Mouse (Mus musculus) neural tube, embryonic 15.5 days (tissue): ENCODE results near the gene Pqlc2. TPM values are rescaled to one million over a fixed set of nuclear protein-coding genes. Genes with fewer than 3 reads are reported as not detected.

Experiments
- ATAC-seq: fragments of 200-750 bp; cut with Nextera tagmentation; 2 replicates; pipeline ENCODE4 v1.8.0; 2017; ENCODE audit warnings: mild to moderate bottlenecking, moderate TSS enrichment, moderate library complexity; ENCODE audit not compliant: low FRiP score
- H3K27ac ChIP-seq: fragments of 300-500 bp; sonication (generic); replicated peaks from 2 replicates; pipeline ENCODE4 v1.5.1; 2015; ENCODE audit warnings: mild to moderate bottlenecking, inconsistent platforms
- H3K27me3 ChIP-seq: fragments of 300-500 bp; sonication (generic); replicated peaks from 2 replicates; pipeline ENCODE4 v1.6.1; 2015; ENCODE audit warnings: inconsistent platforms
- H3K36me3 ChIP-seq: fragments of 300-500 bp; sonication (generic); 2 replicates; pipeline ENCODE4 v1.6.1; 2015; ENCODE audit warnings: inconsistent platforms
- H3K4me1 ChIP-seq: fragments of 300-500 bp; sonication (generic); 2 replicates; pipeline ENCODE4 v1.6.1; 2015; ENCODE audit warnings: inconsistent platforms
- H3K4me2 ChIP-seq: fragments of 300-500 bp; sonication (generic); 2 replicates; pipeline ENCODE4 v1.6.1; 2015; ENCODE audit warnings: inconsistent platforms, mild to moderate bottlenecking, moderate library complexity
- H3K4me3 ChIP-seq: fragments of 300-500 bp; sonication (generic); replicated peaks from 2 replicates; pipeline ENCODE4 v1.5.1; 2015; ENCODE audit warnings: mild to moderate bottlenecking, inconsistent platforms
- H3K9ac ChIP-seq: fragments of 300-500 bp; sonication (generic); replicated peaks from 2 replicates; pipeline ENCODE4 v1.6.1; 2015; ENCODE audit warnings: mild to moderate bottlenecking, inconsistent platforms
- H3K9me3 ChIP-seq: fragments of 300-500 bp; sonication (generic); replicated peaks from 2 replicates; pipeline ENCODE4 v1.6.1; 2016; ENCODE audit warnings: inconsistent platforms
- WGBS: fragments of 180-500 bp; shearing (Covaris S2); methylation state at CpG from one replicate; pipeline ENCODE4 v1.1.7; 2015; ENCODE audit warnings: mixed read lengths; 5-methylcytosine and 5-hydroxymethylcytosine counted together
- polyA plus RNA-seq: library from polyadenylated mRNA; unstranded; fragments of >200 nt; fragmentation: Nextera tagmentation; extraction: Ambion mirVana; gene quantifications from 2 replicates; pipeline ENCODE4 v1.2.1, GENCODE M21; 2015

Pqlc2 gene
- polyA plus RNA-seq, 1 experiment from 2014 or later: 14.0 TPM

DNA sequence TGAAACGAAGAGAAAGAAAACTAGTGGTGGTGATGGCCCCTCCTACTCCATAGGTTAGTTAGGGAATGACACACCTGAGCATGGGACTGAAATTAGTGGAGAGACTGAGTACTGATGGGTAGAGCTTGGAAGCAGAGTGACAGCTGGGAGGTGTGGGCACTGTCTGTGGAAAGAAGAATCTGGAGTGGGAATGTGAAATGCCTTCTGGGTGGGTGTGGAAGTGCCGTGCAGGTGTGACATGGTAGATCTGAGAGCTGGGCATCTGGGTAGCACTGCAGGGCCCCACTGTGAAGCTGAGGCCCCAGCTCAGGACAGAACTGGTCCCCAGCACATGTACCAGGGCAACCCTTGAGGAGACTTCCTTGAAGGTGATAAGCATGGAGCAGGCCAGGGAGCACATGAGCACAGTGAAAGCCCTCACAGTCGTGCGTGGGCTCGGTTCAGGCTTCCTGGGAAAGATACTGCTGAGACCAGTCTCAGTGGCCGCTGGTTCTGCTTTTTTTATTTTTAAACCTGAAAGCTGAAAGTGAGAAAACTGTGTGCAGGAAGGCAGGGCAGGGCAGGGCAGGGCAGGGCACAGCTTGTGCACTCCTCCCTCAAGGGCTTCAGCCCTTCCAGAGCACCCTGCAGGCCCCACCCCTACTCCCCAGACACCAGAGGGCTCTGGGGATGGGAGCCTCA, 51.7 kb downstream of the Pqlc2 start:
- Histone ChIP-seq H3K4me3 (no peak overlapping the region), H3K9me3 (no peaks in the 10 kb centered on the region), H3K27ac (no peak overlapping the region), H3K27me3 (no peaks in the 10 kb centered on the region), H3K4me1 (no peaks in the 10 kb centered on the region), H3K4me2 (no peak overlapping the region), H3K9ac (no peak overlapping the region), H3K36me3 (peaks cover 46% of the 10 kb centered on the region)
- no peak for ATAC-seq
- whole genome bisulfite sequencing: 87% methylated on average over 6 of the region's 6 CpGs

DNA sequence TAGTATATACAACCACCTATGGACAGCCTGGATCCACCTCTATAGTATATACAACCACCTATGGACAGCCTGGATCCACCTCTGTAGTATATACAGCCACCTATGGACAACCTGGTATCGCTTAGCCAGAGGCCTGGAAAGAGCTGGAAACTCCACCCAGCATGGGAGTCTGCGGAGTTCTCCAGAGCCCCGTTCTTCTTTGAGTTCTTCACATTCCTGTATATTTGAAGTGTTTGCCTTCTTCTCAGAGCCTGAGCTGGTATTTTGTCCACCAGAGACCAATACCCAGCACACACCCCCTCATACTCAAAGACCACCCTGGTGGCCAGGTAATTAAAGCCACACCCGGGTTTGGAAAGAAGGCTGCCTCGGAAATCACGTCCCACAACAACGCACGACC, 53.8 kb downstream of the Pqlc2 start:
- H3K9me3 ChIP-seq: no peaks in the 10 kb centered on the region
- WGBS: 94% methylated on average over 8 of the region's 8 CpGs

DNA sequence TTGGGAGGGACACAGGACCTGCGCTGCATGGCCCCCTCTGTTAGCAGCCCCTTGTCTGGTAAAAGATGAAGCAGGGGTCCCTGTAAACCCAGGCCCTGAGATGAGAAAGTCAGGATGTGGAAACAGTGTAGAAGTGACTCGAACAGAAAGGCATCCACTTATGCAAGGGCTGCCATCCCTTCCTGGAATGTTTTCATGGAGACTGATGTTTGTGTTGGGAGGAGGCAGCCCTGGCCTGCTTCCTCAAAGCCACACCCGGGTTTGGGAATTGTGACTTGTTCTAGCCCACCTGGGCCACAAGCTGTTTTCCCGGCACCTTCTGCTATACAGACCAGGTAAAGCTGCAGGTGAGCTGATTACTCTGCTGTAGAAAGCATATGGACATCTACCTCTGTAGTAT, 54.4 kb downstream of the Pqlc2 start:
- Histone ChIP-seq H3K4me1 (peaks cover 15% of the 10 kb centered on the region), H3K36me3 (peaks cover 28% of the 10 kb centered on the region), H3K9me3 (no peaks in the 10 kb centered on the region), H3K4me2 (no peak overlapping the region), H3K4me3 (no peak overlapping the region), H3K27me3 (no peaks in the 10 kb centered on the region), H3K27ac (no peak overlapping the region), H3K9ac (no peak overlapping the region)
- no peak for ATAC-seq
- 92% methylated on average over 4 of the region's 4 CpGs for WGBS

More for the DNA sequence above, 53.8 kb downstream of the Pqlc2 start:
- Histone ChIP-seq H3K27me3 (no peaks in the 10 kb centered on the region), H3K4me2 (no peak overlapping the region), H3K9ac (no peak overlapping the region), H3K4me1 (peaks cover 11% of the 10 kb centered on the region), H3K36me3 (peaks cover 29% of the 10 kb centered on the region), H3K4me3 (no peak overlapping the region), H3K27ac (no peak overlapping the region)
- ATAC-seq: no peak

DNA sequence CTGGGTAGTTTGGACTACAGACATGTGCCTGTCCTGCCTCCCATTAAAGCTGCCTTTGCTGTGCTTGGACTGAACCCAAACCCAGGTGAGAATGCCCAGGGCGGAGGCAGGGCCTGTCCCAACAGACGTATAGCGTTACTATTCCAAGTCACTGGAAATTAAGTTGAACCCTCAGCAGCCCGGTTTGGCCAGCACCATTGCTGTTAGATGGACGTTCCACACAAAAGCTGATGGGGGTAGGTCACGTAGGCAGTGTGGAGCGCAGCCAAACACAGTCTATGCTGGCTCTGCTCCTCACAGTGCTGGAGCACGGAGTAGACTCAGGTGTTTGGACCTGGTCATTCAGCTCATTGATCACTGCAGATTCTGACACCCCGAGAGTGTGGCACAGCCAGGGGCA, 57.3 kb downstream of the Pqlc2 start:
- Histone ChIP-seq H3K27me3 (no peaks in the 10 kb centered on the region), H3K27ac (no peak overlapping the region), H3K4me3 (no peak overlapping the region), H3K9me3 (no peaks in the 10 kb centered on the region), H3K4me2 (no peak overlapping the region), H3K36me3 (peaks cover 12% of the 10 kb centered on the region), H3K9ac (no peak overlapping the region), H3K4me1 (peaks cover 34% of the 10 kb centered on the region)
- ATAC-seq: no peak
- 82% methylated on average over 9 of the region's 9 CpGs for WGBS

DNA sequence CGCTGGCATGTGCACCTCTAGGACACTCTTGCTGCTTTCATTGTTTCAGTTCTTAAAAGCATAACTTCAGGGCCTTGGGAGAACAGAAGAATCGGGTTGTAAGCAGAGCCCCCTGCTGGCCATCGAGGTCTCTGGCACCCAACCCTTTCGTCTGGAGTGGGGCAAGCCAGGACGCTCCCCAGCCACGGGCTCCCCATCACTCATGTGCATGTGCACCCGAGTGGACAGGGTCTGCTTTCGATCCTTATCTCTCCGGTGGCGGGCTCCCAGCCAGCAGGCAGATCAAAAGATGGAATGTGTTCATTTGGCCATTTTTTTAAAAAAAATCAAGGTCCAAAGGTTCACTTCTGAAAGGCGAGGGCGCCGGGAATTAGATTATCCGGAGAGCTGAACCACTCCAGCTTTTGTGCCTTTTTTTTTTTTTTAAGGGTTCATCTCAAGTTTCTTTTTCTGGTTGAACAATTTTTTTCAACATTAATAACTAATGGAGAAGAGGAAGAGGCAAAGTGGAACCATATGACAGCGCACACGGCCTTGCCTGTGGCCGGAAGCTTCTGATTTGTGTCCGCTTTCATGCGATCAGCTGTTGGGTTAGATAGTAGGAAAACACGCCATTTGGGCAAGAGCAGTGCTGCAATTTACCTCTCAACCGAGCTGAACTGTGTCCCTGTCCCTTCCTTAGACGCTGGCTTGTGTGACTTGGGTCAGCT, 58.3 kb downstream of the Pqlc2 start:
- H3K4me2 ChIP-seq: no peak overlapping the region
- peaks cover 3% of the 10 kb centered on the region for H3K36me3 ChIP-seq
- no peaks in the 10 kb centered on the region for H3K27me3 ChIP-seq
- H3K4me1 ChIP-seq: peaks cover 35% of the 10 kb centered on the region
- H3K9me3 ChIP-seq: no peaks in the 10 kb centered on the region
- no peak overlapping the region for H3K4me3 ChIP-seq
- H3K9ac ChIP-seq: no peak overlapping the region
- WGBS: 60% methylated on average over 22 of the region's 22 CpGs
- no peak for ATAC-seq
- H3K27ac ChIP-seq: peak overlapping the region; percentile 38; the same call in 1 of the 2 replicates

DNA sequence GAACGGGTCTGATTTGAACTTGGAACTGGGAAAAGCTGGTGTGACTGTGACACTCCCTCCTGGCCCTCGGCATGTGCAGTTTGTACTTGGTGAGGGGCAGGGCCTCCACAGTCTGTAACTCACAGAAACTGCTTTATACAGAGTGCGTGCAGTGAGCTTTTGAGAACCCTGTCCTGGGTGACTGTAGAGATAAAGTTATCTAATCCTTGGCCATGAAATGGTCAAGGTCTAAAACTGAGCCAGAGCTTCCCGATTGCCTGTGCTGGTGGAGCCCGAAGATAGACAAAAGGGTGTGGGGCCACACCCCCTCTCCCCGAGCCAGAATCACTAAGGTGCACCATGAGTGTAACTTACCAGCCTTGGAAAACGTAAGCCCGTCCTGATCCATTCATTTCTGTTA, 59.6 kb downstream of the Pqlc2 start:
- Histone ChIP-seq H3K4me3 (no peak overlapping the region), H3K9me3 (no peaks in the 10 kb centered on the region), H3K9ac (no peak overlapping the region), H3K27me3 (no peaks in the 10 kb centered on the region), H3K4me2 (no peak overlapping the region), H3K27ac (no peak overlapping the region), H3K4me1 (peaks cover 49% of the 10 kb centered on the region), H3K36me3 (no peaks in the 10 kb centered on the region)
- WGBS: 79% methylated on average over 8 of the region's 8 CpGs
- no peak for ATAC-seq

DNA sequence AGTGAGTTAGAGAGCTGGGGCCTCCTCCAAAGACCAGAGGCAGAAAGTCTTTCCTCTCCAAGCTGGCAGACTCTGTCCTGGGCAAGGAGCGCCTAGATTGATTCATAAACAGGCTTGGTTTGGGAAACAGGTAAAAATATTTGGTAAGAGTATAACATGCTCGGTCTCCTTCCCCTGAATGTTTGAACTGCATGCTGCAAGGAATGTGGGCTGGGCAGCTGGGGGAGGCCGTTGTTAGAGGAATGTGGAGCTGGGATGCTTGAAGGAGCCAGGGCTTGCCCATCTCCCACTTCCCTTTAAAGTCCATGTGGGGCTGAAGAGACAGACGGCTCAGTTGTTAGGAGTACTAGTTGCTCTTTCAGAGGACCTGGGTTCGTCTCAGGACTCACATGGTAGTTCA, 60.5 kb downstream of the Pqlc2 start:
- whole genome bisulfite sequencing: 60% methylated on average over 5 of the region's 5 CpGs
- peaks cover 54% of the 10 kb centered on the region for H3K4me1 ChIP-seq
- H3K4me2 ChIP-seq: no peak overlapping the region
- no peaks in the 10 kb centered on the region for H3K36me3 ChIP-seq
- H3K4me3 ChIP-seq: no peak overlapping the region
- no peak overlapping the region for H3K9ac ChIP-seq
- no peak overlapping the region for H3K27ac ChIP-seq
- no peak for ATAC-seq
- no peaks in the 10 kb centered on the region for H3K9me3 ChIP-seq
- H3K27me3 ChIP-seq: no peaks in the 10 kb centered on the region

DNA sequence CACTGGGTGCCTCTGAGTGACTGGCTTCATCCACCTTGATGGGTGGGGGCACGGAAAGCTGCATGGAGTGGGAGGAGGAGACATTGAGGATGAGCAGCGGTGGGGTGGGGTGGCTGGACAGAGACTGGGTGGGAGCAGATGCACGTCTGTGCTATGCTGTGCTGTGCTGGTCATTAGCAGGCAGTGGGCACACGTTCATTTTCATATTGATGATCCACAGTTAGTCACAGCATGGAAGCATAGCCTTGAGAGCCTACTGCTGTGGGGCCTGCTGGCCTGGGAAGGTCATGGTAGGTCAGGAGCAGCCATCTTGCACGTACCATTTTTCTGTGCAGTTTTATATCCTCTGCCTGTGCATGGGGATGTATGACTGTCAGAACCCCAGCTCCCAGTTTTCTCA, 61.8 kb downstream of the Pqlc2 start:
- H3K4me1 ChIP-seq: peaks cover 64% of the 10 kb centered on the region
- H3K27ac ChIP-seq: 0 out of 2 replicates have a peak overlapping the region, but pooled peaks have one; percentile 25
- H3K36me3 ChIP-seq: no peaks in the 10 kb centered on the region
- H3K4me2 ChIP-seq: no peak overlapping the region
- ATAC-seq: no peak
- H3K4me3 ChIP-seq: no peak overlapping the region
- H3K9me3 ChIP-seq: no peaks in the 10 kb centered on the region
- 69% methylated on average over 5 of the region's 5 CpGs for WGBS
- H3K27me3 ChIP-seq: no peaks in the 10 kb centered on the region
- H3K9ac ChIP-seq: no peak overlapping the region

DNA sequence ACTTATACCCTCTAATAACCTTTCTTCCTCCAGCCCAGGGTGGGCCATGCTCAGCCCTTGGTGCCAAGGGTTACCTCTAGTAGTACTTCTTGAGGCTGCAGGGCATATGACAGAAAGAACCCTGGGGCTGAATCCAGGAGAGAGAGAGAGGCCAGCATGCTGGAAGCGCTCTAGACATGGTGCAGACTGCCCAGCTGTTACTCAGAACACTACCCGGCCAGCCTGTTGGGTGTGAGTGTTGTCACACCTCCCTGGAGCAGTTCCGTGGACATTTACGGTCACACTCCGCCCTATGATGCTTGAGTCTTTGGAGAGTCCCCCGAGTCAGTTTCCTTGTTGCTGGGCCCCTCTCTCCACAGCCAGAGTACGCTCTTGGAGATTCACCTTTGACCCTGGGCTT, 62.5 kb downstream of the Pqlc2 start:
- Histone ChIP-seq H3K4me1 (peaks cover 61% of the 10 kb centered on the region), H3K9me3 (no peaks in the 10 kb centered on the region), H3K4me2 (no peak overlapping the region)

DNA sequence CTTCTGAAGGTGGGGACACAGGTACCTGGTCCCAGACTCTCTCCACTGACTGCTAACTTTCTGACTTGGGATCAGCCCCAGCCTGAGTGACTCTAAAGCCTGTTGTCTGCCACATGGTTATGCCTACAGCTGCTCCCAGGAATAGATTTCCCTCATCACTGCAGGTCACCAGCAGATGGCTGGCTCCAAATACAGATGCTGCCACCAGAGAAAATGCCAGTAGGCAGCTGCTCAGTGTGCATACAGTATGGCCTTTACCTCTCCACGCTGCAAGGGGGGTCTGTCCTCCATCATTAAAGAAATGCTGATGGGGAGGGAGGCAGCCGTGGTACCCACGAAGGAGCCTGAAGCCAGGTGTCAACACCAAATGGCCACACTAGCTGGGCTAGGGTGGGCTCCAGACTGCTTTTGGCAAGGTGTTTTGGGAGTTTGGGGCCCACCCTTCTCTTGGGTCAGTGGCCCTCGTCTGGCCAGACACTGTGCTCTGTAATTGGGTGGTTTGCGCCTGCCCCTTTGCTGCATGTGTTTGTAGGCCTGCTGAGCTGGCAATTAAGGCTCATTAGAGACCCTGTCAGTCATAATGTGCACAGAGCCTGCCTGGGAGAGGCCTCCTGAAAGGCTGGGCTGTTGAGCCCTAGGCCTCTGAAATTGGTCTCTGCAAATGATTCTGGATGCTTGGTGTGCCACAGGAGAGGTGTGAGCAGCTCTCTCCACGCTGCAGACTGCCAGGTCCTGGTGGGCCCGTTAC, 64.2 kb downstream of the Pqlc2 start:
- H3K4me2 ChIP-seq: no peak overlapping the region
- ATAC-seq: no peak
- H3K9me3 ChIP-seq: no peaks in the 10 kb centered on the region
- H3K27ac ChIP-seq: peak overlapping the region; percentile 65
- no peak overlapping the region for H3K9ac ChIP-seq
- WGBS: 30% methylated on average over 7 of the region's 7 CpGs
- H3K4me1 ChIP-seq: peaks cover 66% of the 10 kb centered on the region
- H3K36me3 ChIP-seq: peaks cover 6% of the 10 kb centered on the region; the same call in 1 of the 2 replicates
- H3K4me3 ChIP-seq: no peak overlapping the region
- no peaks in the 10 kb centered on the region for H3K27me3 ChIP-seq

More for the DNA sequence above, 62.5 kb downstream of the Pqlc2 start:
- 73% methylated on average over 7 of the region's 7 CpGs for WGBS
- Histone ChIP-seq H3K27me3 (no peaks in the 10 kb centered on the region), H3K9ac (no peak overlapping the region), H3K27ac (no peak overlapping the region), H3K36me3 (no peaks in the 10 kb centered on the region), H3K4me3 (no peak overlapping the region)
- ATAC-seq: no peak

DNA sequence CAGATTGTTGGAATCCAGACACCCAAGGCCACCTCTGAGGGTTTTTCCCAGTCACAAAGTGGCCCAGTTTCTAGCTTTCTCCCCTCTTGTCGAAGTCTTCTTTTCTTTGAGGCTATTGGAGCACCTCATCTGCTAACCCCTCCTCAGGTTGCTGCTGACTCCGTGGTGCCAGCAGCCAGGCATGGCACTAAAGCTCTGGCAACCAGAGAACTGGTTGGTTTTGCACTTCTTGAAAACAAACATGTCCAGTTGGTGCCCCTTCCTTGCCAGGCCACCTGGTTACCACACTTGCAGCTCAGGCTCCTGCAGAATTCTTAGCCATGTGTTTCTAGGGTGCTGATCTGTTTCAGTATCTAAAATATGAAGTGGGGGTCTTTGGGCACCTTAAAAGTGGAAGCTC, 65.0 kb downstream of the Pqlc2 start:
- Histone ChIP-seq H3K4me3 (no peak overlapping the region), H3K36me3 (peaks cover 9% of the 10 kb centered on the region; the same call in 1 of the 2 replicates), H3K27ac (no peak overlapping the region), H3K9ac (no peak overlapping the region), H3K4me2 (no peak overlapping the region), H3K27me3 (no peaks in the 10 kb centered on the region), H3K4me1 (peaks cover 64% of the 10 kb centered on the region), H3K9me3 (no peaks in the 10 kb centered on the region)
- WGBS: 89% methylated on average over 2 of the region's 2 CpGs
- ATAC-seq: no peak

DNA sequence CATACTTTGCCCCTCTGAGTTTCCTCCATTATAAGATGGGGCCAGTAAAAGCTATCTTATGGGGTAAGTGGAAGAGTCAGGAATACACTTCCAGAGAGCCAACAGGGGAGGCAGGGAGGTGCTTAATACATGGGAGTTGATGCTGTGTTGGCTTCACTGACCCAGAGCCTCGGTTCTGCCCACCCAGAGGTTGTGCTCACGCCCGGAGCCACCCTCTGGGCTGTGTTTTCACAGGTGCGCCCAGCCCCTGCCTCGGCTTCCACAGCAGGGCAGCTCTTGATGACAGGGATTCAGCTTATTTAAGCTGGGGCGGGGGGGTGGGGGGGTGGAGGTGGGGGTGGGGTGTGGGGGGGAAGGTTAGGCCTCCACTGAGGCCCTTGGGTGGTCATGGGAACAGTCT, 65.7 kb downstream of the Pqlc2 start:
- 87% methylated on average over 6 of the region's 6 CpGs for WGBS
- no peak for ATAC-seq
- Histone ChIP-seq H3K4me1 (peaks cover 68% of the 10 kb centered on the region), H3K4me3 (no peak overlapping the region), H3K36me3 (peaks cover 17% of the 10 kb centered on the region), H3K27me3 (no peaks in the 10 kb centered on the region), H3K9me3 (no peaks in the 10 kb centered on the region), H3K9ac (no peak overlapping the region), H3K27ac (no peak overlapping the region), H3K4me2 (no peak overlapping the region)
